Mouse (Mus musculus): Measurements from ENCODE around the gene Pef1.

DNA sequence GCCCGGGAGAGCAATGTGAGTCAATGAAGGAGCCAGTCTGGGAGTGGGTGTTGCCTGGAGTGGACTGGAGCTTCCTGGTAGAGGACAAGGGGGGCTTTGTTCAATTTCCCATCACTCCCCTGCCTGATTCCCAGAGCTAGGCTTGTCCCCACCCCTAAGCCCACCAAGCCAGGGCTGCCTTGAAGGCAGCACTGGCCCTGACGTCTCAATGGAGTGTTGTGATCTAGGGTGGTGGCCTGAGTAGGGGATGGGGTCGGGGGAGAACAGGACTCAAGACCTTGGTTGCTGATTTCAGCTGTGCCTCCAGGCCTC is 46.4 kb upstream of the Pef1 start:
- TF ChIP-seq CTCF (IDR thresholded peaks at IDR 0.05; ENCODE audit: insufficient read depth, low read depth, low read length) = no peak
- no peak for TF ChIP-seq POLR2A (IDR thresholded peaks at IDR 0.05; ENCODE audit: insufficient read depth, low read depth, low read length)

Data from olfactory bulb, adult 2 months (tissue).